Mouse (Mus musculus) liver, embryonic 14.5 days (tissue): ENCODE data around the gene Cdca7l. TPM values are rescaled to one million over a fixed set of nuclear protein-coding genes. Genes with fewer than 3 reads are reported as not detected.

ENCODE experiments used
- ATAC-seq: fragments of 200-750 bp; cut with Nextera tagmentation; 2 replicates; pipeline ENCODE4 v1.8.0; 2017; ENCODE audit warnings: moderate number of reproducible peaks, mild to moderate bottlenecking, moderate library complexity; ENCODE audit not compliant: insufficient read depth
- DNase-seq, 3 experiments: peaks; one replicate each; pipeline ENCODE4 v3.0.0-alpha.2; 2012 to 2013; ENCODE audit warnings: low read depth in 3 of 3, low spot score in 3 of 3
- H3K27ac ChIP-seq: fragments of 300-500 bp; sonication (generic); 2 replicates; pipeline ENCODE4 v1.5.1; 2014; ENCODE audit warnings: moderate library complexity, mild to moderate bottlenecking, control low read depth, inconsistent platforms
- H3K27me3 ChIP-seq: fragments of 300-500 bp; sonication (generic); 2 replicates; pipeline ENCODE4 v1.6.1; 2014; ENCODE audit warnings: mild to moderate bottlenecking, low read length, moderate library complexity; ENCODE audit not compliant: control insufficient read depth, insufficient read depth
- H3K36me3 ChIP-seq: fragments of 300-500 bp; sonication (generic); replicated peaks from 2 replicates; pipeline ENCODE4 v1.6.1; 2014; ENCODE audit warnings: low read depth; ENCODE audit not compliant: control insufficient read depth, insufficient read depth
- H3K4me1 ChIP-seq, 2 experiments: fragments of 200-500 bp in 1 of 2; fragments of 300-500 bp in 1 of 2; sonication (generic) in 1 of 2; replicated peaks; 2 replicates each; pipeline ENCODE4 v1.6.1; 2012 to 2014; ENCODE audit warnings: antibody characterized with exemption in 1 of 2, inconsistent platforms in 1 of 2, low read length in 1 of 2; ENCODE audit not compliant: control insufficient read depth in 2 of 2, insufficient read depth in 2 of 2
- H3K4me2 ChIP-seq: fragments of 300-500 bp; sonication (generic); 2 replicates; pipeline ENCODE4 v1.6.1; 2014; ENCODE audit warnings: low read depth, mild to moderate bottlenecking, control low read depth, moderate library complexity
- H3K4me3 ChIP-seq, 2 experiments: fragments of 200-500 bp in 1 of 2; fragments of 300-500 bp in 1 of 2; sonication (generic) in 1 of 2; 2 replicates each; pipeline ENCODE4 v1.5.1; 2012 to 2014; ENCODE audit warnings: low read depth in 2 of 2, low read length in 2 of 2, mild to moderate bottlenecking in 2 of 2, control low read depth in 1 of 2, inconsistent platforms in 1 of 2, moderate library complexity in 1 of 2; ENCODE audit not compliant: insufficient read depth in 1 of 2
- H3K9ac ChIP-seq: fragments of 300-500 bp; sonication (generic); replicated peaks from 2 replicates; pipeline ENCODE4 v1.6.1; 2014; ENCODE audit warnings: mild to moderate bottlenecking, control low read depth, moderate library complexity
- H3K9me3 ChIP-seq: fragments of 300-500 bp; sonication (generic); 2 replicates; pipeline ENCODE4 v1.6.1; 2016; ENCODE audit warnings: low read length, mixed read lengths; ENCODE audit not compliant: control insufficient read depth
- CTCF ChIP-seq: IDR thresholded peaks from 2 replicates; pipeline ENCODE4 v1.5.1; 2016; ENCODE audit warnings: antibody characterized with exemption, low read depth, control low read depth
- EP300 ChIP-seq: IDR thresholded peaks from 2 replicates; pipeline ENCODE4 v1.6.1; 2016; ENCODE audit warnings: antibody characterized with exemption, low read depth
- WGBS: fragments of 180-500 bp; shearing (Covaris S2); extraction: QIAGEN DNeasy Blood & Tissue Kit; methylation state at CpG from one replicate; pipeline ENCODE4 v1.1.7; 2014; ENCODE audit not compliant: insufficient replicate concordance; 5-methylcytosine and 5-hydroxymethylcytosine counted together
- polyA plus RNA-seq, 2 experiments: library from polyadenylated mRNA; depleted of rRNA in 1 of 2; stranded (reverse) in 1 of 2; unstranded in 1 of 2; fragments of >200 nt; fragmentation: Nextera tagmentation in 1 of 2; extraction: Ambion mirVana in 1 of 2; gene quantifications; 2 replicates each; pipeline versions ENCODE4 v1.2.1 to v1.2.3; 2012 to 2014

Cdca7l gene
- polyA plus RNA-seq, 2 experiments, result 11.0 to 15.9 TPM

GRCm38 (mm10) chr12:117850472-117850871, 46.4 kb downstream of the Cdca7l start:
- no peak for DNase-seq
- H3K36me3 ChIP-seq, result no peaks in the 10 kb centered on the region
- no peaks in the 10 kb centered on the region for H3K9me3 ChIP-seq
- no peak overlapping the region for H3K4me3 ChIP-seq
- ATAC-seq, result no peak
- no peak for TF ChIP-seq EP300
- H3K27ac ChIP-seq, result no peak overlapping the region
- H3K9ac ChIP-seq, result no peak overlapping the region
- WGBS, result 79% methylated on average over 10 of the region's 10 CpGs
- no peak overlapping the region for H3K4me2 ChIP-seq
- H3K4me1 ChIP-seq, result no peaks in the 10 kb centered on the region
- H3K27me3 ChIP-seq, result no peaks in the 10 kb centered on the region

GRCm38 (mm10) chr12:117853316-117853715, 49.2 kb downstream of the Cdca7l start:
- Histone ChIP-seq H3K9ac (no peak overlapping the region), H3K4me3 (no peak overlapping the region), H3K27me3 (no peaks in the 10 kb centered on the region), H3K4me1 (0 out of 4 replicates have a peak, but pooled peaks cover 0 to 2% of the 10 kb centered on the region in 2 experiments), H3K36me3 (no peaks in the 10 kb centered on the region), H3K4me2 (no peak overlapping the region), H3K9me3 (no peaks in the 10 kb centered on the region), H3K27ac (no peak overlapping the region)
- TF ChIP-seq CTCF (peak; percentile 92), EP300 (no peak)
- no peak for DNase-seq
- 24% methylated on average over 6 of the region's 6 CpGs for WGBS
- ATAC-seq, result no peak

- 69% methylated on average over 9 of the region's 9 CpGs for WGBS
- ATAC-seq (no peak), DNase-seq (no peak)
- Histone ChIP-seq H3K36me3 (no peaks in the 10 kb centered on the region), H3K9ac (no peak overlapping the region), H3K9me3 (no peaks in the 10 kb centered on the region), H3K27me3 (no peaks in the 10 kb centered on the region), H3K4me1 (0 out of 4 replicates have a peak, but pooled peaks cover 0 to 2% of the 10 kb centered on the region in 2 experiments), H3K4me2 (no peak overlapping the region), H3K27ac (no peak overlapping the region), H3K4me3 (no peak overlapping the region)
- TF ChIP-seq CTCF (no peak), EP300 (no peak)
Measured at GRCm38 (mm10) chr12:117857023-117857422, 52.9 kb downstream of the Cdca7l start.

GRCm38 (mm10) chr12:117857884-117858283, 53.8 kb downstream of the Cdca7l start:
- Histone ChIP-seq H3K4me3 (no peak overlapping the region), H3K27ac (no peak overlapping the region), H3K36me3 (no peaks in the 10 kb centered on the region), H3K4me2 (no peak overlapping the region), H3K27me3 (no peaks in the 10 kb centered on the region), H3K9me3 (no peaks in the 10 kb centered on the region), H3K9ac (no peak overlapping the region), H3K4me1 (0 out of 4 replicates have a peak, but pooled peaks cover 0 to 2% of the 10 kb centered on the region in 2 experiments)
- WGBS, result 68% methylated on average over 6 of the region's 6 CpGs
- TF ChIP-seq EP300 (no peak), CTCF (no peak)
- ATAC-seq (peak; percentile 42; the same call in 1 of the 2 replicates), DNase-seq (no peak)

GRCm38 (mm10) chr12:117860840-117861239, 56.8 kb downstream of the Cdca7l start:
- no peak for TF ChIP-seq CTCF
- DNase-seq (no peak), ATAC-seq (no peak)
- Histone ChIP-seq H3K4me1 (0 out of 4 replicates have a peak, but pooled peaks cover 0 to 2% of the 10 kb centered on the region in 2 experiments), H3K4me2 (no peak overlapping the region), H3K9me3 (no peaks in the 10 kb centered on the region), H3K27ac (no peak overlapping the region), H3K36me3 (no peaks in the 10 kb centered on the region), H3K9ac (no peak overlapping the region), H3K27me3 (no peaks in the 10 kb centered on the region), H3K4me3 (no peak overlapping the region)
- 65% methylated on average over 7 of the region's 7 CpGs for WGBS
